Mouse (Mus musculus): ENCODE data around the gene Pex12.
"Not testable (repeated sequence)": the region's sequence is repeated elsewhere in the genome, so short reads cannot be mapped to it uniquely, and the experiment has no call there.

Pex12 gene

GRCm38 (mm10) chr11:83302526-83303251, at the start of gene Pex12:
TSS of gene Pex12 (minus strand) at chr11:83302586.
- DNase-seq (ENCODE audit: low spot score in 2 of 2) = peak; percentile 86 to 92

- DNase-seq (ENCODE audit: low spot score in 2 of 2) = no peak
Observed at GRCm38 (mm10) chr11:83341716-83342245, 39.4 kb upstream of the Pex12 start.

DNA sequence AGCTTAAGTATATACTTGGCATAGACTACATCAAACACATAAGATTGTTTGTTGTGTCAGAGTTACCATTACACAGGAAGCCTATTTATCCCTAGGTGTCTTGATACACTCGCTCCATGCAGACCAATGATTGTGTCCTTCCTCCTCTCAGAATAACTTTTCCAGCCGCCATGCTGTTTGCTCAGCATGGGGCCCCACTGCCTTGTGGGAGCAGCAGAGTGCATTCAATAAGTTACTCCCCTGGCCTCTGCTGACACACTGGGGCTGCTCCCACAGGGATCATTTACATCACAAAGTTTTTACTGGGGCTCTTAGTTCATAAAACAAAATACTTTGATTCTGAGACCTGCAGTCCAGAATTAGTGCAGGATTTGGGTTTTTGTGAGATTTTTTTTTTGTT, 37.3 kb upstream of the Pex12 start:
- no peak for DNase-seq (ENCODE audit: low spot score in 2 of 2)

GRCm38 (mm10) chr11:83335826-83336225, 33.4 kb upstream of the Pex12 start:
- DNase-seq (ENCODE audit: low spot score in 2 of 2) = no peak

DNA sequence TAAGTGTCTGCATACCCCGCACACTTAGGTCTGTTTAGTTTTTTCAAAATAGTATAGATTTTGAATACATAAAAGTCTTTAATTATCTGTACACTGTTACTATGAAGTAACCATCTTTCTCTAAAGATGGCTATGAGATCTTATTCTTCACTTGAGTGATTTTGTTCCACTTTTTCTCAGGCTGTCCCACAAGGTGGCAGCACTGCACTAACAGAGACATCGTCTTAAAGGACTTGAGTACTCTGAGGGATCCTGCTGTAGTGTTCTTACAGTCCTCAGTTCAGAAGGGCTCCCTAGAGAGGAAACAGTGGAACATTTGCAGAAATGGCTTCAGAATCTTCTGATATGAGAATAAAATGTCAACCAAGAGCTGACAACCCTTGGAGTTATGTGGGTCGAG, 25.0 kb upstream of the Pex12 start:
- DNase-seq (ENCODE audit: low spot score in 2 of 2) = peak; percentile 25 to 56

DNA sequence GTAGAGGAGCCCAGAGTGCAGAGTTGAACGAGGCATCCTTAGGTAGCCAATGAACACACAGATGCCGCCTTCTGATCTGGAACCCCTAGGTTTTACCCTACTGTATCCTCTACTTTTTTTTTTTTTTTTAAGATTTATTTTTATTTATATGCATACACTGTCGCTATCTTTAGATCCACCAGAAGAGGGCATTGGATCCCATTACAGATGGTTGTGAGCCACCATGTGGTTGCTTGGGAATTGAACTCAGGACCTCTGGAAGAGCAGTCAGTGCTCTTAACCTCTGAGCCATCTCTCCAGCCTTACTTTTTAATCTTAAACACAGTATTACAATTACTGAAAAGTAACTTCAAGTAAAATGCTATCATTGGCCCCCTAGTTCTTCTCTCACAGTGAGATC, 24.3 kb upstream of the Pex12 start:
- not testable (repeated sequence) for DNase-seq (ENCODE audit: low spot score in 2 of 2)

- no peak for DNase-seq (ENCODE audit: low spot score in 2 of 2)
Observed at GRCm38 (mm10) chr11:83319048-83319447, 16.7 kb upstream of the Pex12 start.

DNA sequence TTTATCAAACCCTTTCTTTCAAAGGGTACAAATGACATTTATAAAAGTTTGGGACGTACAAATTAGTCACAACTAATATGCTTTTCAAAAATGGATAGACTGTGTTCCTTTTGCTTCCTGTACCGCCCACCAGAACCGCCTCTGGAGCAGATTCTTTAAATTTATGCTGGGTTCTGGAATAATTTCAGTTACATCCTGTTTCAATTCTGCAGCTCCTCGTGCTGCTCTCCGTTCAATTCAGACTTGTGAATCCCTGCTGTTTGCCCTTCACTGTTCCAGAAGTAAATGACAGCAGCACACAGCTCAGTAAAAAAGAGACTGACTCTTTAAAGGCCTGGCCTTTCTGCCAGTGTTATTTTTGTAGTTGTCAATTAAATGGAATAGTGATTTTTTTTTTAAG, 10.1 kb upstream of the Pex12 start:
- no peak for DNase-seq (ENCODE audit: low spot score in 2 of 2)

GRCm38 (mm10) chr11:83306700-83307253, 4.4 kb upstream of the Pex12 start:
- no peak for DNase-seq (ENCODE audit: low spot score in 2 of 2)

GRCm38 (mm10) chr11:83304485-83304884, 2.1 kb upstream of the Pex12 start:
- no peak for DNase-seq (ENCODE audit: low spot score in 2 of 2)

DNA sequence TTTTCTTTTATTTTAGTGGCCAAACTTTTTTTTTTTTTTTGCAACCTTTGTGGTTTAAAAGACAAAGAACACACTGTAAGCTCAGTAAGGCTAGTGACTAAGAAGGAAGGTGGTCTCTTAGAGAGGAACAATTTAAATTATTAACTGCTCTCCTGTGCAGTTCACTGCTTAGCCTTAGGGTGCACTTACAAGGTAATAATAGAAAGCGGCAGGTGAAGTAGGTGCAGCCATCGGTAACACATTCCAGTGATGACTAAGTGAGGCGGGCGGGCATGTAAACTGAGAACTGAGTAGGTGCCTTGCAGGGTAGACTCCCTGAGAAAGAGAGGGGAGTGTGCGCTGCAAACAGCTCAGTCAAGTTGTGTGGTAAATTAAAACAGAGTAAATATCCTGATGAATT, 1.4 kb upstream of the Pex12 start:
- no peak for DNase-seq (ENCODE audit: low spot score in 2 of 2)

GRCm38 (mm10) chr11:83302124-83302523, 262 bp downstream of the Pex12 start:
- DNase-seq (ENCODE audit: low spot score in 2 of 2) = no peak

GRCm38 (mm10) chr11:83301431-83301831, 955 bp downstream of the Pex12 start:
- DNase-seq (ENCODE audit: low spot score in 2 of 2) = no peak

- no peak for DNase-seq (ENCODE audit: low spot score in 2 of 2)
Observed at GRCm38 (mm10) chr11:83299724-83300123, 2.7 kb downstream of the Pex12 start.

DNA sequence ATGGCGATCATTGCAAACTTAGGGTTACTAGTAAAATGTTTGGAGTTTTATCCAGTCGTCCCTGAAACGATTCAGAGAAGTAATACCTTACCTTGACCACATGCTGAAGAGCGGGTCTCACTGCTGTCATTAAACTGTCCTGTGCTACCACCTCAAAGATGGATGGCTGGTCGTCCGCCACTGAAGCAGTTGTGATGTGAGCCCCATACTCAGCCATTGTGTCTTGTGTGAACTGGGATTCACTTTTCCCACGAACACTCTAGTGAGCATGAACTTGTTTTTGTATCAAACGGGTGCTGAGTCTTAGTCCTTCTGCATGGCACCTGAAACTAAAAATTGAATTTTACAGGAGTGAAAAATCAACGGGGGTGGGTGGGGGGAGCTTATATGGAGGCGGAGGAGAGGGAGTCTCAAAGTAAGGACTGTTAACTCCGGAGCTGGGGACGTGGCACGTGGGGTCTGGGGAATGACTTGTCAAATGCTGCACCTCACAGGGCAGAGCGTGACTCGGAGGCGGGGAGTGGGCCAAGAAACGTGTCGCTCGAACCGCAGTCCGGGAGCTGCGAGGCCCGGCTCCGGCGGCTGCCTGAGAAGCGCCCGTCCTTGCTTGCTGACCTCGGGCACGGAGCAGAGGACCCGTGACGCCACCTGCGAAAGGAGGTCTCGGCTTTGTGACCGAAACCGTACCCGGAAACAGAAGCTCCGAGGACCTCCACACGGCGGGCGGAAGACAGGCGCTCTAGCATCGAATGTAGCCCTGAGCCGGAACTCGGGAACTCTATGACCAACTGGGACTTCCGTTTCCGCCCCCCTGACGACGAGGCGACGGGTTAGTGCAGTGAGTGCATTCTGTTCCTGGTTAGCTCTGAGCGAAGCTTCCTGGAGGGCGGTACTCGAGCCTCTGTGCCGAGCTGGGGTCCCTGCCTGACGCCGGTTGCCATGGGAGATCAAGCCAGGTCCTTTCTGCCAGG, 3.9 kb downstream of the Pex12 start, which contains the start of gene Ap2b1:
Ap2b1 (plus strand) TSS at position 800 of the 971 bp plus-strand sequence.
- peak; percentile 79 to 84 for DNase-seq (ENCODE audit: low spot score in 2 of 2)

GRCm38 (mm10) chr11:83297816-83298215, 4.6 kb downstream of the Pex12 start:
- DNase-seq (ENCODE audit: low spot score in 2 of 2) = no peak

GRCm38 (mm10) chr11:83294133-83294532, 8.3 kb downstream of the Pex12 start:
- no peak for DNase-seq (ENCODE audit: low spot score in 2 of 2)

GRCm38 (mm10) chr11:83293182-83293581, 9.2 kb downstream of the Pex12 start:
- DNase-seq (ENCODE audit: low spot score in 2 of 2) = no peak

GRCm38 (mm10) chr11:83292251-83292587, 10.2 kb downstream of the Pex12 start:
- DNase-seq (ENCODE audit: low spot score in 2 of 2) = no peak

- peak; percentile 86 to 89 for DNase-seq (ENCODE audit: low spot score in 2 of 2)
Observed at GRCm38 (mm10) chr11:83291375-83292250, 10.8 kb downstream of the Pex12 start.

DNA sequence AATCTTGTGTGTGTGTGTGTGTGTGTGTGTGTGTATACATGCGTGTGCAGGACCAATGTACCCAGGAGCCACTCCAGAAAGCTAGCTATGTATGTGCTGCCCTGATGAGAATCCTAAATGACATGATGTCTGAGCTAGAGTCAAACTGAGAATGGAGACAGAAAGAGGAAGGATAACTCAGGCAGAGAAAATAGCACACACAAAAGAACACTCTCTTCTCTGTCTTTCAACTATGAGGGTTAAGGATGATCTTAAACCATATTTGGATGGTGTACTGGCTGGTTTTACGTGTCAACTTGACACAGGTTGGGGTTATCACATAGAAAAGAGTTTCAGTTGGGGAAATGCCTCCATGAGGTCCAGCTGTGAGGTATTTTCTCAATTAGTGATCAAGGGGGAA, 12.8 kb downstream of the Pex12 start:
- no peak for DNase-seq (ENCODE audit: low spot score in 2 of 2)
